Mouse (Mus musculus) fat pad, adult 2 months (tissue): ENCODE results near the gene Sh3bp4.

ENCODE experiments used
- DNase-seq: peaks from one replicate; pipeline ENCODE4 v3.0.0-alpha.2; 2011; ENCODE audit warnings: low read depth, low spot score; ENCODE audit errors: extremely low read depth

The Sh3bp4 gene

DNA sequence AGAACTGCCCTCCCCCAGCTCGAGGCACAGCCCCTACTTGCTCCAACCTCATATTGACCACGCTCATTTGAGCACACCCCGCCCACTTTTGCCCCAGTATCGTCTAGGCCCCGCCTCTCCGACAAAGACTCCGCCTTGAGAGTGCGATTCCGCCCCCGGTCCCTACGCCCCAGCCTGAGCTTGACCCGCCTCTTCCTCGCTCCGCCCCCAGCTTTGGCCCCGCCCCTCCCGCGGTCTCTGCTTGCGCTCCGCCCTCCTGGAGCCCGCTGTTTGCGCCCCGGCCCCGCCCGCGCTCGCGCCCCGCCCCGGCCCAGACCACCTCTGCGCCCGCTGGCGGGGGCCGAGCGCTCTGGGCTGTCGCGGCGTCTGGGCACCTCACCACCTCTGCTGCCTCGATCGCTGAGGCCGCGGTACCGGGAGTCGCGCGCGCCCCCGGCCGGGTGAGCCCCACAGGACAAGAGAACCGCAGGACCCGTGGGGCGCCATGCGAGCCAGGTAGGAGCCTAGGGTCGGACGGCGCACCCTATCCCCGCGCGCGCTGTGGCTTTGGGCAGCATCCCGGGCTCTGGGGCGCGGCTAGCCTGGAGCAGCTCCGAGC is at the start of gene Sh3bp4:
TSS of gene Sh3bp4 (plus strand) at position 313 of the 598 bp plus-strand sequence.
- peak; percentile 90 for DNase-seq

DNA sequence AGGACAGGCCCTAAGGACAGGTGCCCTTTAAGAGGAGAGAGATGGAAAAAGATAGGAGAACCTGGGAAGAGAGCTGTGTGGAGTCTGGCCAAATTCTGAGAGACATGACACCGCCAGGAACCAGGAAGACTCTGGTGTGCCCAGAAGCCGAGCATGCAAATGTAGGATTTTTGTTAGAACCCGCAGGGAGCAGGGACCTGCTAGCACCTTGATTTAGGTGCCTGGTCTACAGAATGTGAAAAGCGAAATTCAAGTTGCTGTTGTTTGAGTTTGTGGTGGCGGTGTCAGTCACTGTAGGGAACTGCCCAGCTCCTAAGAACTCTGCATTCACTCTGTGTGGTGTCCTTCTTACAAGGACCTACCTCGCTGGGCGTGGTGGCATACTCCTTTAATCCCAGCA is 47.2 kb upstream of the Sh3bp4 start:
- no peak for DNase-seq

DNA sequence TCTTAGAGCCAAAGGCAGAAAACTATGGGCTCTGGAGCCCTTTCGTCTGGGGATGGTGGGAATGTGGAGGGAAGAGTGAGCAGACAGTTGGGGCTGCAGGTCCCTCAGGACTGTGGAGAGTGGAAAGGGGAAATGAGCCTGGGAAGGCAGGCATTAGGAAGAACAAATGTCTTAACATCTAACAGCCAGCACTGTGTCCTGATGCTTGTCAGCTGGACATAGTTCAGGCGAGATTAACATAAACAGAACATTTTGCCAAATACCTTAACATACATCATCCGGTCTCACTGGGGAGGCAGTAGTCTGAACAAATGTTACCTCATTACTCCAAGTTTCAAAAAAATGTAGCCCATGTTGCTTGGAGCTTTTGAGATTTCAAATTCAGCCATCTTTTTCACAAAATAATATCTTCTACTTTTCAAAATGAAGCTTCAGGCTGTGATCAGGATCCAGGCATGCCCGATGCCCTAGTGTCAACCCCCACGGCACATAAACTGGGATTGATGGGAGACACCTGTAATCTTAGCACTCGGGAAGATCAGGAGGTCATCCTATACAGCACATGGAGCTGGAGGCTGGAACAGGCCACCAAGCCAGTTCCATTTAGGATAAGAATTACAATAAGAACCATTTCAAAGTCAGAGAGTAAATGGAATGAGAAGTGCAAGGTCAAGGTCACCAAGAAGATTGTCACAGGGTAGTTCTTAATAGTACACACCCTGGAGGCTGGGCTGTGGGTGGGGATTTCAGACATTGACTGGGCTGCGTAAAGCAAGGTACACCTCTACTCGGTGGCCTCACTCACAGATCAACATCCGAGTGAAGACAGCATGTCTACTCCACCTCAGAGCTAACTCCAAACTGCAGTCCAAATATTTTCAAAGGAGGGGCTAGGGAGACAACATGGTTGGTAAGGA is 45.3 kb upstream of the Sh3bp4 start:
- no peak for DNase-seq

DNA sequence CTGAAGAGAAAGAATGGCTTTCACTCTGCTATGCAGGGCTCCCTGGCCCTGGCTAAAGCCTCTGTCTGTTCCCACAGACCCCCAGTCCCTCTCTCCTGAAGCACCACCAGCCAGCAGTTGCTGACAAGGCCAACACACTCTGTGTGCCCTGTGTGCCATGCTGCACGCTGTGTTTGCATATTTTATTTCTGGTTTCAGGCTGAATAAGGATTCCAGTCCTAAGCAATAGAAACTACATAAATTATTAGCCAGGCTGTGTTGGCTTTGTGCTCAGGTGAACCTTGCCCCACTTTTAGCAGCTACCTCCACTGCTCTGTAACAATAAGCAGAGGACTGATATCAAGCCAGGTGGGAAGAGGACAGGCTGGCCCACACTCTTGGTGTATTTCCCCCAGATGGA is 44.2 kb upstream of the Sh3bp4 start:
- DNase-seq: no peak

DNA sequence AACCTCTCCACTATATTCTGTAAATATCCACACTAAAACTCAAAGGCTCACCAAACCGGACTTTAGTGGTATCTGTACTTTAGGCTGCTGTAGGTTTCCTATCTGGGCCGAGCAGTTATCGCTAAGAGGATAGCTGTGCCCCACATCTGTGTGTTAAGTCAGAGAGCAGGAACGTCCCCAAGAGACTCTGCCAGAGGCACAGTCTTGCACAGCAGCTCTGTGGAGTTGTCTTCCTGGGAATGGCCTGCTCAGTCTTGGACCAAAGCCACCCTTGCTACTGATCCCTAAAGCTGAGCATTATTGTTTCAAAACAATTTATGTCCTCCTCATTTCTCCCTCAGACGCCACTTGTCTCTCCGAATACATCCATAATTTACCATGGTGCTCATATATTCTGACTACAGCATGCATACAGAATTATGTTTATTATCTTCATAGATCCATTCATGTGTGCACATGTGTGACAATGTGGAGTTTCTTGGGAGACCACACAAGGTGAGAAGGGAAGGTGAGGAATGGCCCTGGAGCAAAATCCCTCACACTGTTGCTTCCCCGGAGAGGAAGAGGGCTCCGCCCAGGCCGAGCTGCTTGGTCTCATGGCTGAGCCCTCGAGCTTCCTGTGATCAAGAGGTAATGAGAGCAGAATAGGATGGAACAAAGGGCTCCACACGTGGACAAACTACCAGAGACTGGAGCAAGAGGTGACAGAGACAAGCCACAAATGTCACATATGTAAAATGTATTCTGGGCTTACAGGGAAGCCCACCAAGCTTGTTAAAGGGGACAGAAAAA is 40.9 kb upstream of the Sh3bp4 start:
- DNase-seq: no peak

DNA sequence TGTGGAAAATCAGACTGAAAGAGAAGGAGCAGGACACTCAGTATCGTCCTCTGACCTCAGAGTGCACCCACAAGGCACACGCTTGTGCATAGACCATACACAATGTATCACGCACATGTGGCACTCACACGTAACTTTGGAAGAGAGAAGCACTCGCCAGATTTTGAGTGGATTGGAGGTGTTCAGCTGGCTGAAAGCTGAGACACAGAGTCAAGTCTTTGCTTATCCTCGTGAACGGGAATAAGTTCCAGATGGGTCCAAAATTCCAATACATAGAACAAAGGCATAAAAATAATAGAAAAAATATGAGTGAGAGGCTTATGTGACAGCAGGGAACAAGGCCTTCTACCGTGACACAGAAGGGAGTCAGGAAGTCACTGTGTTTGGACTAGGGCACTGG is 36.6 kb upstream of the Sh3bp4 start:
- DNase-seq: no peak

DNA sequence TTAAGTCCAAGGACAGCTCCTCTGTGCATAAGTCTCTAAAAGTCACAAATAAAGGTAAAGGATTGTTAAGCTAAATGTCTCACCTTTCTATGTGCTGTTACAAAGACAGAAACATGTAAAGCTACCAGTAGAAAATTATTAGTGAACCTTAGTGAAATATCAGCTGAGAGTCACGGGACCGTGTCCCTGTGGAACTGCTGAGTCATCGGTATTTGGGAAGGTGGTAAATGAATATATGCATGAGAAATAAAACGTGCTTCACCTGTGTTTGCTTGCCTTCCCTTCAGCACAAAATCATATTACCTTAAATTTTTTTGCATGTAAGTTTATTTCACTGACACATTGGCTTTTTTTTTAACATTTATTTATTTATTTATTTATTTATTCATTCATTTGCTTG is 36.2 kb upstream of the Sh3bp4 start:
- DNase-seq: no peak

DNA sequence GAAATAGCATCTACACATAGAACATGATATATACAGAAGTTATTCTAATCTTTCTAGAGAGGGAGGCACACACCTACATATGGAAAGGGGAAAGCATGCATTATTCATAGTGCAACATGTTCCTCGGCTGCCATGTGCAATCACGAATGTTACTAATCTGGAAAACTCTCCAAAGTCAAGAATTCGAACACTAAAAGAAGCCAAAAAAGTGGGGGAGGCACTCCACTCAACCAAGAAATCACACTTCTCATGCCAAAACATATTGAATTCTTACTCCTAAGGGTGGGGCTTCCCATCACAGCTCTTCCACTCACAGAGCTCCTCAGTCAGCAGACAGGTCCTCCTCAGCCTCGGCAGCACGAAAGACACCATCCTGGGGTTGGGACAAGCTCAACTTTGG is 35.1 kb upstream of the Sh3bp4 start:
- DNase-seq: no peak

DNA sequence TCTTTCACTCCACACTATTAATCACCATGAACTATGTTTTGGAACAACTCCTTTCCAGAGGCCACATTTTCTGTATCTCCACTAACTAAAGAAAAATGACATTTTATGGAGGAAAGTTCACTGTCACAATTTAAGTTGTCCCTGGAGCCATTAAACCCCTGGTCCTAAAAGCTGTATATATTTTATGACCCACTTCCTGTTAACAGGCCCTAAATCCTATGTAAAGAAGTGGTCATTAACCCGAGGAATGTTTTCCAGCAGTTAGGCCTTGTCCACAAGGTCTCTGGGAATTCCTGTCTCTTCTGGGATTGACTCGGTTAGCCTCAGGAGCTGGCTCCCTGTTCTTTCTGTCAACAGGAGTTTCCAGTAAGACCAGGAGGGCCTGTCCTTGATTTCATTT is 30.4 kb upstream of the Sh3bp4 start:
- no peak for DNase-seq

DNA sequence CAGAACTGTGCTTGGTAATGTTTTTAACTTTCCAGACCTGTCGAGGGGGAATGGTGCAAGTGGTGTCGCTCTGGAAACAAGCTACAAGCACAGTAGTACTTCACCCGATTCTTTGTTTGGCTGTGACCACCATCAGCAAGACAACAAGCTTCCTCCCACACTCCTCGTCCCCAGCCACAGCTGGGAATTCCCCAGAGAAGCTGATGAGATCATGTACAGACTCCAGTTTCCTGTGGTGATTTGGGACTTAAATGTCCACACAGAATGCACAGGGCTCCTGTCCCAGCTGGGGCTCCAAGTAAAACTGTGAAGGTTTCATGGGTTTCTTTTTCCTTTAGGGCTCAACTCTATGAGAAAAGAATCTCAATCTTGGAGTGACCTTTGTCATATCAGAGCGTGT is 28.9 kb upstream of the Sh3bp4 start:
- no peak for DNase-seq

DNA sequence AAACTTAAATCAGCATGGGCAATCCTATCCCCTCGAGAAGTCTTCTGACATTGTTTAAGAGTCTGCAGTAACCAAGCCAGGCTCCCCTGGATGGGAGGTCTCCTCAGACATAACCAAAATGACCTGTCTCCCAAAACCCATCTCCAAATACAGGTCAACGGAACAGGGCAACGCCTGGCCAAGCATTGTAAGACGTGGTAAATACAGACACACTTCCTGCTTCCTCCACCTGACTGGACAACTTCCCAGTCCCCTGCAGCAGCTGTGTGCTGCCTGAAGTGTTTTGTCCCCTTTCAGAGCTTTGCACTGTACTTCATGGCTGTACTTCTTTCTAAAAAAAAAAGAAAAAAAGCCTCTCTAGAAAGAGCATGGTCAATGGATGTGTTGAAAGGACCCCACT is 28.1 kb upstream of the Sh3bp4 start:
- no peak for DNase-seq

DNA sequence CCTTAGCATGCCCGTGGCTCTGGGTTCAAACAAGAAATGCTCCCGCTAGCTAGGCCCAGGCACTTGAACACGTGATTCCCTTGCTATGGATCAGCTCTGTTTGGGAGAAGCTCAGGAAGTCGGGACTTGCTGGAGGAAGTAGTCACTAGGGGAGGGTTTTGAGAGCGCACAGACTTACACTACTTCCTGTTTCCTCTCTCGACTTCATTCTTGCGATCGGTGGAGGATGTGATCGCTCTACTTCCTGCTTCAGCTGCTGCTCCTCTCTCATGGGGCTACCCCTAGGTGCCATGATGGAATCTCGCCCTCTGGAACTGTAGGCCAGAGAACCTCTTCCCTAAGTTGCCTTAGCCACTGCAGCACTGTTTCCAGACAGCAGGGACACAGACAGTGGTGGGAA is 27.3 kb upstream of the Sh3bp4 start:
- DNase-seq: no peak

DNA sequence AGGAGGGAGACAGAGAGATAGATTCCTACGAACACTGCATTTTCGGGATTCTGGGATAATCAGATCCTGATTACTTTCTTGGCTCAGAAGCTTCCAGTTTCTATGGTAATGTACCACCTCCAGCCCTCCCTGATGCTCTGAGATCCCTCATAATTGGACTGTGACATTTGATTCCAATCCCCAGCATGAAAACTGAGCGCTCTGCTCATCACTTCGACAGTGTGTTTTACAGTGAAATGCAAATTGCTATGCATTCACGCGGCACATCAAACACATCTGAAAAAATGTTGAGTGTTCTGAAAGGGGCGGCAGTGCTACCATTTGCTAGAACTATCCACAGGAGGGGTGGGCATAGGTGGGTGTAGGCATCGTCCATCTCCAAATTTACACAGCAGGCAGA is 24.8 kb upstream of the Sh3bp4 start:
- no peak for DNase-seq

DNA sequence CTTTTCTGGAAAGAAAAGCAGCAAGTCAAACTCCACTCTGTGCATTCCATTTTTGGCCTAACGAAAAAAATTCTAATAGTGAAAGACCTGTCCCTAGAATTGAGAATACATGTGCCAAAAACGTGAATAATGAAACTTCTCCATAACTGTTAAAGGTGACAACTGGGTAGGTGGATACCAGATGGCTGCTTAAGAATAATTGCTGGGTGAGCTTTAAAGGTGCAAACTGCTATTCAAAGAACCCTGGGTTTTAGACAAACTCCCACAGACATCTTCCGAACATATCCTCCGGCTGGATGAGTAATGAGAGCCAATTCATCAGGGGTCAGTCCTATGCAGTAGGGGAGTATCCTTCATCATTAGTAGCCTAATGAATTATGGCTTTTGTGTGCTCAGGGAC is 20.7 kb upstream of the Sh3bp4 start:
- DNase-seq: no peak

DNA sequence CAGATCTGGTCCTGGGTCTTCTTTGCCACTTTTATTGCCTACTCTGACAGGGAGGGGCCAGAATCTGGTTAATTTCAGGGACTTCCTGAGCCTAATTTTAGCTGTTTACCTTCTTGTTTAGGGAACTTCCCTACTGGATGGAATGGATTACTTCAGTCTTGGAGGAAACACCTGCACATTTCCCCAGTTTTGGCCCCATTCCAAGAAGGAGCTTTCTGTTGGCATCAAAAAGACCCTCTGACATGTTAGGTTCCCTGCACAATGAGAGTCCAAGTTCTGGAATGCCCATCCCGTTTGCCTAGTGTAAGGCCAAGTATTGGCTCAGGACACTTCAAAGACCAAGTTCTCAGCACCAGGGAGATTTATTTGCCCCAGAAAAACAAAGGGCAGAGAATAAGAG is 14.0 kb upstream of the Sh3bp4 start:
- DNase-seq: no peak

DNA sequence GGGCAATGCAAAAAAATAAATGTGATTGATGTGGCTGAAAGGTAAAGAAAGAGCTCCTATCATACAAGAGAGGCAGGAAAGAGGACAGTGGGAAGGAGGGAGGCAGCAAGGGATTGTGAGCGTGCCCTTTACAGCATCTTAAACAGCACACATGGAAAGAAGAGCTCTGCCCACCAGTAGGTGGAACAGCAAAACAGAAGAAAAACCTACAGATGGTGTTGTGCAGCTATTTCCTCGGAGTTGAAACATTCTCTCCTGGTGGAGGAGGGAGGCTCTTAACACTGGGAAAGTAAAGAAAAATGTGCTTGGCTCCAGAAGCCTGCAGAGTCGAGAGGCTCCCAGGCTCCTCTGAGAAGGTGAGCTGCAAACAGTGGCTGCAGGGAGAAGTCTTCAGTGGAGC is 12.8 kb upstream of the Sh3bp4 start:
- DNase-seq: no peak

DNA sequence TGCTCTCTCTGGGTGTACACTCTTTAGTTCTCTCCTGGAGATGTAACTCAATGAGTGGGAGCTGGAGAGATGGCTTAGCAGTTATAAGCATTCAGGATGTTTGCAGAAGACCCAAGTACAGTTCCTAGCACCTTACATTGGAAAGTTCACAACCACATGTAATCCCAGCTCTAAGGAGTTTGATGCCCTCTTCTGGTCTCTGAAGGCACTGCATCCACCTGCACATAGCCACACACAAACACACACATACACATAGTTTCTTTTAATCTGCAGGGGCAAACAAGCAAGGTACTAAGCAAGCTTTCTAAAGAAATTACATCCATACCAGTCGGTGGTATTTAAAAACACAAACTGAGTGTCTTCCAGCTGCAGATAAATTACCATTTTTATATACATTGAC is 12.2 kb upstream of the Sh3bp4 start:
- DNase-seq: no peak

DNA sequence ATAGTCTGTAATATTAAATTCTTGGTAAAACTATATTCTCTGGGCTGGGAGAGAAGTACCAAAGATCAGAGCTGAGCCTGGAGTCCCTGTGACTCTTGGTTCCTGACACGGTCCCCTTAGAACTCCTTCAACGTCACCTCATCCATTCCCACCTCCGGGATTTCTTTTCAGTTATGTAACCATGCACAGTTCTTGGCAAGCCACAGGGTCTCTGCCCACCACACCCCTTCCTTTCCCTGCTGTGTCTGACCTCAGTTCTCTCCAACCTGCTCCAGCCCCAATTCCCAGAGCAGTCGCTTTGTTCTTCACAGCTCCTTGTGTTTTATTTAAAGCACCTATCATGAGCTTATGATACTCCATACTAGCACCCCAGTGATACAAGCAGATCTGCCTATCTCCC is 7.2 kb upstream of the Sh3bp4 start:
- no peak for DNase-seq

DNA sequence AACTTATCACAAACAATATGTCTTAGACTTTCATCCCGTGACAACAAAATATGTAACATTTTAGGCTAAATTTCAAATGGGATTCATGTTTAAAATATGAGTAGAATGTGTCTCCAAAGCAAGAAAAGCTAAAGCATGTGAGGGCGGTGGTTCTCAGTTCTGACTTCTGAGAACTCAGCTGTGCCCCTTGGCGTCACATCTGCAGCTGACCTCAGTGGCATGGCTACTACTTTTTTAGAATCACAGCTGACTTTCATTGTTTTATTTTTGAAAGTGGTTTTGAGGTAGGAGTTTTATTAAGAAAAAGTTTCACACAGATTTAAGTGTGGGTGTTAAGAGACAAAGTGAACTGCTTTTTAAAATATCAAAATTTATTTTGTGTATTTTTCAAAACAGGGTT is 6.4 kb upstream of the Sh3bp4 start:
- DNase-seq: no peak

DNA sequence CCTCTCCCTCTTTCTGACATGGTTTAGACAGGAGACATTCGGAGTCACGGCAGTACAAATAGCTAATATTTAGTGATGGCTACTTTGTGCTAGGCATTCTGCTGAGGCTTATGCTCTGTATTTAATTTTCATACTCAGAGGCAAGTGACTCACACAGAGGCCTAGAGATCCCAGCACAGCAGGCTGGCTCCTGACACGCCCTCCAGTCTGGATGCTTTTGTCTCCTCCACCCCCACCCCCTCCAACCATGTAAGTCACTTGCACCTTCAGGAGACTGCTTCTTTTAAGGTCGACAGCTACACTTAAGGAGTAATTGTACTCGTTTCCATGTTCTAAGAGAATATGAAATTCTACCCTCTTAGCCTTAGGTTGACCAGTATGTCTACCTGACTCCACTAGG is 1.4 kb upstream of the Sh3bp4 start:
- DNase-seq: no peak

DNA sequence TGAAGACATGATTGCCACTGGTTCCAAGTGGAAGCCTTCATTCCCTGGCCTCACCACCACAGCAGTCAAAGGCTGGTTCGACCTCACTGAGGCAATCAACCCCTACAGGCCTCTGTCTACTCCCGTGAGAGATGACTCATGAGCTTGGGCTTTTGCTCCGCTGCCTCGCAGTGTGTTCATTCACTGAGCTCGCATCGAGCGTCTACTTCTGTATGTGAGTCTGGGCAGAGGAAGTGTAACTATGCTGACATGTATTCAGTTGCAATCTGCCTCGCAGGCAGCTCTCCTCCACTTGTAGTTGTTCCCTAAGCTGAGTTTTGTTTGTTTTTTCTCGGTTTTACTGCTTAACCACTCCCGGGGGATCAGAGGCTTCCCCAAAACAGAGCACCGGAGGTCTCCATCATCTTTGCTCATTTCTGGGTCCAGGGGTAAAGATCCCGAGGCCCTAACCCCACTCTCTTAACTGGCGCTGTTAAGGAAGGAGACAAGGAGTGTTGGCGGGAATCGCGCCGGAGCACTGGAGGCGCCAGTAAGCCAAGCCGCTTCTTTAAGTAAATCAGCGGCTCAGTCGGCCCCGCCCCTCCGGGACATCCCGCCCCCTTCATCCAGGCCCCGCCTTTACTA is 624 bp upstream of the Sh3bp4 start:
- no peak for DNase-seq
